Mouse (Mus musculus) small intestine, adult 2 months (tissue): ENCODE measurements around the gene Id3.

ENCODE experiments used
- CTCF ChIP-seq: fragments of 200-500 bp; IDR thresholded peaks from 2 replicates; pipeline ENCODE4 v1.5.1; 2012; ENCODE audit warnings: low read depth, mild to moderate bottlenecking, control low read depth, inconsistent platforms, low read length, moderate library complexity, mixed read lengths; ENCODE audit not compliant: insufficient replicate concordance, insufficient read length; ENCODE audit errors: extremely low read depth
- POLR2A ChIP-seq: fragments of 200-500 bp; IDR thresholded peaks from 2 replicates; pipeline ENCODE4 v1.6.1; 2012; ENCODE audit warnings: low read depth, mild to moderate bottlenecking, control low read depth, inconsistent platforms, low read length, moderate library complexity

- TF ChIP-seq CTCF (no peak), POLR2A (no peak)
Observed at GRCm38 (mm10) chr4:136172011-136172541, 28.8 kb downstream of the Id3 start, which contains the start of gene E2f2.
